In the genomic region with DNA sequence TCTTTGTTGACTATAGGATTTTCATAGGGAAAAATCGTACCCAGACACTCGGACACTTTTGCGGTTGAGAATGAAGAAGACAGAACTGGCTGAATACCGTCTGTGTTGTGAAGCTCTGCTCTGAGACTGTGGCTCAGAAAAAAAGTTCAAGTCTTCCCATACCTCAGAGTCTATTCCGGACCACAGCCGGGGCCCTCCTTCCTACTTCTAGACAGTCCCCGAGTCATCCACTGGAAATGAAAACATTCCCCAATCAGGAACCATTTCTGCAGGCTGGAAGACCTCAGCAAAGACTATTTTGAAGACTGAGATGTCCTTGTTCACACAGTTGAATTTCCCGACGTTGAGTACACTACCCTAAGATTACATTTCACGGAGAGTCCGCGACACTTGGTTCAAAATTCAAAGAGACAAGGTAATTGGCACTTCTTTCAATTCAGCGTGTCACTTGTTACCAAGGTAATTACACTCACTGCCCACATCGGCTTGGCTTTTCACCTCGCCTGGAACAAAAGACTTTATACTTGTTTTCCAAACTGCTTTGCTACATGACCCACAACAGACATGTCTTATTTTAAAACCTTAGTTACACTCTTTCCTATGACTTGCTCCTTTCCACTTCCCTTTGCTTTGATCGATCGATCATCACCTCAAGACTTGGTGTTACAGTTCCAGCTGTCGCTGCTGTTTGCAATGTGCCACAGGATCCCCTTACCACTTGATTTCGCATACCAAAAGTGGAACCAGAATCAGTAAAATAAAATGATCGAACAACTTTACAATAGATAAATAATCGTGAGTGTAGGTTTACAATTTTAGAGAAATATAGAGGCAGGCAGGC, we compare ENCODE assay signal across 29 mouse cellular contexts.
A peak's percentile ranks its signal among the peaks of the same experiment; 100 is the strongest.
DNase-seq lines count a peak whose midpoint lies in the region; ATAC-seq and TF ChIP-seq lines count a peak whose summit lies in the region.
"Had no signal": no experiment of that assay in that cellular context is flagged by ENCODE, and none has a peak within 500 bp of the region (broad histone marks: within the 10 kb centered on the region; RNA-seq: fewer than 3 reads in every experiment).

No protein-coding gene starts in this region.

- no peak for TF ChIP-seq CTCF in midbrain, postnatal 0 days (IDR thresholded peaks at IDR 0.05)

- H3K4me1 ChIP-seq in kidney, embryonic 15.5 days = peaks cover 6% of the 10 kb centered on the region; the same call in 1 of the 2 replicates
- H3K4me1 ChIP-seq in midbrain, embryonic 16.5 days (ENCODE audit: control insufficient read depth, insufficient read depth, low read length) = no peaks in the 10 kb centered on the region
- H3K4me1 ChIP-seq in midbrain, postnatal 0 days (ENCODE audit: insufficient read depth, low read length) = no peaks in the 10 kb centered on the region
- H3K4me1 ChIP-seq: intestine, embryonic 15.5 days; liver, embryonic 15.5 days; neural tube, embryonic 15.5 days had no signal

- no peak overlapping the region for H3K4me3 ChIP-seq in kidney, embryonic 15.5 days (replicated peaks)
- no peak overlapping the region for H3K4me3 ChIP-seq in midbrain, embryonic 16.5 days (ENCODE audit: low read depth, low read length)
- no peak overlapping the region for H3K4me3 ChIP-seq in midbrain, postnatal 0 days (ENCODE audit: low read depth, low read length)
- H3K4me3 ChIP-seq: heart, embryonic 12.5 days; hindbrain, embryonic 15.5 days; intestine, embryonic 15.5 days; left cerebral cortex, adult 2 months; limb, embryonic 12.5 days; liver, embryonic 15.5 days; neural tube, embryonic 15.5 days had no signal

- no peaks in the 10 kb centered on the region for H3K36me3 ChIP-seq in kidney, embryonic 15.5 days
- no peaks in the 10 kb centered on the region for H3K36me3 ChIP-seq in midbrain, embryonic 16.5 days (ENCODE audit: control insufficient read depth, insufficient read depth, low read length)
- H3K36me3 ChIP-seq in midbrain, postnatal 0 days (ENCODE audit: insufficient read depth, low read length) = no peaks in the 10 kb centered on the region
- H3K36me3 ChIP-seq: heart, embryonic 12.5 days; hindbrain, embryonic 15.5 days; intestine, embryonic 15.5 days; limb, embryonic 12.5 days; liver, embryonic 15.5 days; neural tube, embryonic 15.5 days had no signal

- no peaks in the 10 kb centered on the region for H3K9me3 ChIP-seq in kidney, embryonic 15.5 days (replicated peaks)
- H3K9me3 ChIP-seq in midbrain, embryonic 16.5 days (replicated peaks; ENCODE audit: control insufficient read depth, low read length, poor library complexity, severe bottlenecking) = no peaks in the 10 kb centered on the region
- H3K9me3 ChIP-seq in midbrain, postnatal 0 days (ENCODE audit: low read length) = no peaks in the 10 kb centered on the region
- H3K9me3 ChIP-seq: heart, embryonic 12.5 days; hindbrain, embryonic 15.5 days; intestine, embryonic 15.5 days; limb, embryonic 12.5 days; liver, embryonic 15.5 days; neural tube, embryonic 15.5 days had no signal

- peak overlapping the region; percentile 37 for H3K4me2 ChIP-seq in kidney, embryonic 15.5 days
- H3K4me2 ChIP-seq in midbrain, embryonic 16.5 days (ENCODE audit: low read length) = no peak overlapping the region
- H3K4me2 ChIP-seq in midbrain, postnatal 0 days (ENCODE audit: low read depth, low read length, poor library complexity, severe bottlenecking) = no peak overlapping the region
- H3K4me2 ChIP-seq: heart, embryonic 12.5 days; hindbrain, embryonic 15.5 days; intestine, embryonic 15.5 days; limb, embryonic 12.5 days; liver, embryonic 15.5 days; lung, embryonic 14.5 days; neural tube, embryonic 15.5 days had no signal

- H3K27ac ChIP-seq in kidney, embryonic 15.5 days = peak overlapping the region; percentile 29; the same call in 1 of the 2 replicates
- no peak overlapping the region for H3K27ac ChIP-seq in midbrain, embryonic 16.5 days (ENCODE audit: low read length)
- no peak overlapping the region for H3K27ac ChIP-seq in midbrain, postnatal 0 days (ENCODE audit: low read depth, low read length)
- H3K27ac ChIP-seq: hindbrain, embryonic 15.5 days; intestine, embryonic 15.5 days; left cerebral cortex, adult 2 months; limb, embryonic 12.5 days; liver, embryonic 15.5 days; neural tube, embryonic 15.5 days had no signal

- peak; percentile 8 for DNase-seq in embryo, embryonic 10 days (ENCODE audit: low spot score)
- DNase-seq in embryo, embryonic 9.5 days (ENCODE audit: extremely low spot score) = no peak
- DNase-seq in kidney, postnatal 10 days = no peak
- DNase-seq in midbrain, postnatal 0 days (ENCODE audit: low spot score) = no peak
- DNase-seq in c-Kit-positive CD71-positive TER-119-positive erythroid progenitor cells, embryonic 14.5 days (ENCODE audit: low spot score) = no peak
- DNase-seq: adrenal gland, adult 2 months; adrenal gland, postnatal 36 days; cerebellum, adult 8-10 months; gastrocnemius, postnatal 25 days; heart, adult 11 months; heart, postnatal 4 days; kidney, adult 8-10 months; lung, embryonic 14.5 days; lung, postnatal 14 days; right cerebral cortex, adult 18-20 months; spleen, adult 18-20 months; thymus, postnatal 14 days had no signal

- 42% methylated on average over 21 of the region's 21 CpGs for WGBS in kidney, embryonic 15.5 days
- WGBS in midbrain, embryonic 16.5 days = 58% methylated on average over 21 of the region's 21 CpGs
- 57% methylated on average over 21 of the region's 21 CpGs for WGBS in midbrain, postnatal 0 days

- peak; percentile 77 for ATAC-seq in kidney, embryonic 15.5 days (replicated peaks; ENCODE audit: low FRiP score)
- ATAC-seq in midbrain, embryonic 16.5 days = 0 out of 2 replicates have a peak, but pooled peaks have one; percentile 28
- ATAC-seq in midbrain, postnatal 0 days (ENCODE audit: low FRiP score) = no peak
- ATAC-seq: activated CD4-positive, CD25-positive, alpha-beta regulatory T cell, adult 4 months; forebrain, embryonic 14.5 days; intestine, embryonic 15.5 days had no signal

- H3K27me3 ChIP-seq in kidney, embryonic 15.5 days = no peaks in the 10 kb centered on the region
- no peaks in the 10 kb centered on the region for H3K27me3 ChIP-seq in midbrain, embryonic 16.5 days (ENCODE audit: control insufficient read depth, insufficient read depth, low read depth, low read length)
- H3K27me3 ChIP-seq in midbrain, postnatal 0 days (ENCODE audit: insufficient read depth, low read length) = no peaks in the 10 kb centered on the region
- H3K27me3 ChIP-seq: CH12.LX; heart, embryonic 12.5 days; hindbrain, embryonic 15.5 days; intestine, embryonic 15.5 days; limb, embryonic 12.5 days; liver, embryonic 15.5 days; neural tube, embryonic 15.5 days had no signal

- H3K9ac ChIP-seq in kidney, embryonic 15.5 days = no peak overlapping the region
- no peak overlapping the region for H3K9ac ChIP-seq in midbrain, embryonic 16.5 days (ENCODE audit: low read depth, low read length)
- no peak overlapping the region for H3K9ac ChIP-seq in midbrain, postnatal 0 days (replicated peaks; ENCODE audit: low read length, poor library complexity, severe bottlenecking)
- H3K9ac ChIP-seq: heart, embryonic 12.5 days; hindbrain, embryonic 15.5 days; intestine, embryonic 15.5 days; limb, embryonic 12.5 days; liver, embryonic 15.5 days; lung, embryonic 14.5 days; neural tube, embryonic 15.5 days had no signal
